Mouse (Mus musculus): ENCODE results near the gene Mast4.

Gene Mast4

GRCm38 (mm10) chr13:102852865-102853264 lies 481.4 kb downstream of the Mast4 start:
- DNase-seq: peak; percentile 58

- no peak for DNase-seq
Measured at GRCm38 (mm10) chr13:102851253-102851652, 483.0 kb downstream of the Mast4 start.

GRCm38 (mm10) chr13:102850594-102850993 lies 483.7 kb downstream of the Mast4 start:
- peak; percentile 52 for DNase-seq

GRCm38 (mm10) chr13:102849068-102849467 lies 485.2 kb downstream of the Mast4 start:
- no peak for DNase-seq

- DNase-seq: no peak
Measured at GRCm38 (mm10) chr13:102846473-102846872, 487.8 kb downstream of the Mast4 start.

GRCm38 (mm10) chr13:102842715-102843114 lies 491.6 kb downstream of the Mast4 start:
- DNase-seq: no peak

- DNase-seq: no peak
Measured at GRCm38 (mm10) chr13:102842237-102842636, 492.1 kb downstream of the Mast4 start.

- DNase-seq: no peak
Measured at GRCm38 (mm10) chr13:102839741-102840482, 494.4 kb downstream of the Mast4 start.

GRCm38 (mm10) chr13:102837427-102837826 lies 496.9 kb downstream of the Mast4 start:
- no peak for DNase-seq

- DNase-seq: no peak
Measured at GRCm38 (mm10) chr13:102835336-102835735, 499.0 kb downstream of the Mast4 start.

GRCm38 (mm10) chr13:102818287-102818686 lies 516.0 kb downstream of the Mast4 start:
- no peak for DNase-seq

GRCm38 (mm10) chr13:102816689-102817088 lies 517.6 kb downstream of the Mast4 start:
- no peak for DNase-seq

- DNase-seq: no peak
Measured at GRCm38 (mm10) chr13:102815158-102815557, 519.1 kb downstream of the Mast4 start.

GRCm38 (mm10) chr13:102811129-102811832 lies 523.0 kb downstream of the Mast4 start:
- DNase-seq: peak; percentile 91

- peak; percentile 42 for DNase-seq
Measured at GRCm38 (mm10) chr13:102806652-102807051, 527.6 kb downstream of the Mast4 start.

GRCm38 (mm10) chr13:102805190-102805589 lies 529.1 kb downstream of the Mast4 start:
- no peak for DNase-seq

GRCm38 (mm10) chr13:102803206-102803605 lies 531.1 kb downstream of the Mast4 start:
- DNase-seq: no peak

GRCm38 (mm10) chr13:102792157-102792556 lies 542.1 kb downstream of the Mast4 start:
- no peak for DNase-seq

GRCm38 (mm10) chr13:102790601-102791155 lies 543.6 kb downstream of the Mast4 start:
- no peak for DNase-seq

- no peak for DNase-seq
Measured at GRCm38 (mm10) chr13:102786666-102787230, 547.5 kb downstream of the Mast4 start.

- peak; percentile 58 for DNase-seq
Measured at GRCm38 (mm10) chr13:102783531-102784310, 550.6 kb downstream of the Mast4 start.

GRCm38 (mm10) chr13:102779275-102779674 lies 555.0 kb downstream of the Mast4 start:
- no peak for DNase-seq

- DNase-seq: no peak
Measured at GRCm38 (mm10) chr13:102778859-102779258, 555.4 kb downstream of the Mast4 start.

Measured in retina, postnatal 1 day (tissue).